Mouse (Mus musculus): ENCODE measurements around the gene Alpl. TPM values are rescaled to one million over a fixed set of nuclear protein-coding genes. Genes with fewer than 3 reads are reported as not detected.

Gene Alpl
- polyA plus RNA-seq, 1 experiment: 158 TPM

DNA sequence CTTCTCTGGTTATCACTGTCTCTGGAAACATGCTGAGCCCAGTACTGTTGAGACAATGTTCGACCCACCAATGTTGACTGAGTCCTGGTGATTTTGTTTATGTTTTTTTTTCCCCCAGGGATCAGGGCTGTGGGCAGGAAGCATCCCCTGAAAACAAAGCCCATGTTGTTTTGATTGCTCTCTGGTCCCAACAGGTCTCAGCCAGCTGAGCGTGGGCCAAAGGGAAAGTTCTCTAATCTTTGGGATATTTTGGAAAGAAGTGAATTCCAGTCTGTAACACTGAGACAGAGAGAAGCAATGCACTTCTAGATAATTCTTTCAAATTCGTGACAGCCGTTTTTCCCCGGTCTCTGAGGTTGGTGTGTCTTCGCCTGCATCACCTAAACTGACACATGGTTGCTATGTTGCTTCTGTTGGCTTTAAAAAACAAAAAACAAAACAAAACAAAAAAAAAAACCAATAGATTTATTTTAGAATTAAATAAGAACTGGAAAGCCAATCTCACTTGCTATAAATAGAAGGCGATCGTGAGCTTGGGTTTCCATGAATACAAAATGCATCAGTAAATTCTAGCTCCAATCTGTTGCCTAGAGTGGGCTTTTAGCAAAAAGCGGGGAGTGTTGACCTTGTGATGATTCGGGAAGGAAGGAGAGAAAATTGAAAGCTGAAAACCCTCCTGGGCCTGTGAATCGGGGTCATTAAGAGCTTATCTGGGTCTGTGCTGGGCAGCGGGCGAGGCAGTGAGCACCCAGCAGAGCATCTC lies 16.9 kb upstream of the Alpl start:
- TF ChIP-seq EP300 (IDR thresholded peaks at IDR 0.05; ENCODE audit: insufficient read depth, low read depth, low read length) (no peak), CTCF (IDR thresholded peaks at IDR 0.05; ENCODE audit: low read depth, low read length) (no peak), POLR2A (IDR thresholded peaks at IDR 0.05; ENCODE audit: insufficient read depth, low read length) (no peak)
- Histone ChIP-seq H3K9ac (ENCODE audit: low read depth, poor library complexity, severe bottlenecking) (no peak overlapping the region), H3K9me3 (replicated peaks; ENCODE audit: control insufficient read depth, insufficient read depth, low read length, poor library complexity, severe bottlenecking) (no peaks in the 10 kb centered on the region), H3K4me3 (ENCODE audit: low read depth, low read length) (no peak overlapping the region), H3K27me3 (ENCODE audit: control insufficient read depth, insufficient read depth, low read length, poor library complexity, severe bottlenecking) (no peaks in the 10 kb centered on the region), H3K36me3 (ENCODE audit: control insufficient read depth, insufficient read depth, low read length, poor library complexity, severe bottlenecking) (no peaks in the 10 kb centered on the region), H3K4me1 (ENCODE audit: control insufficient read depth, insufficient read depth, low read length) (no peaks in the 10 kb centered on the region), H3K27ac (ENCODE audit: insufficient read depth, low read length) (no peak overlapping the region)

DNA sequence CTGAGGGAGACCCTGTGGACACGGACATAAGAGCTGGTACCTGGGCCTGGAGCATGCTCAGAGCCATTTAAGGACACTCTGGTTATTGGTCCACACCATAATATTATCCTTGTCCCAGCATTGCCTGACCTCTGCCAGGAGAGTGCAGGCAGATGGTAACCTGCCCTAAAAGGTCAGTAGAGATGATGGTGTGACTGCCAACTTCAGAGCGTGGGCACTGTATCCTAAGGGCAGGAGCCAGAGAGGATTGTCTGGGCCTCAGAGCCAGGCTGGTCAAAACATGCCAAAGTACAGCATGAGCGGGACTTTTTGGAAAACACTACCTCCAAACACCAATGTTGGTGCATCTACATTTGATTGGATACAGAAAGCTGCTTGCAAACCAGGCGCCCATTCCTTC lies 13.8 kb upstream of the Alpl start:
- H3K27me3 ChIP-seq (ENCODE audit: control insufficient read depth, insufficient read depth, low read length, poor library complexity, severe bottlenecking): no peaks in the 10 kb centered on the region
- H3K9me3 ChIP-seq (replicated peaks; ENCODE audit: control insufficient read depth, insufficient read depth, low read length, poor library complexity, severe bottlenecking): no peaks in the 10 kb centered on the region
- H3K9ac ChIP-seq (ENCODE audit: low read depth, poor library complexity, severe bottlenecking): no peak overlapping the region
- H3K4me1 ChIP-seq (ENCODE audit: control insufficient read depth, insufficient read depth, low read length): no peaks in the 10 kb centered on the region
- H3K36me3 ChIP-seq (ENCODE audit: control insufficient read depth, insufficient read depth, low read length, poor library complexity, severe bottlenecking): no peaks in the 10 kb centered on the region
- H3K4me3 ChIP-seq (ENCODE audit: low read depth, low read length): no peak overlapping the region
- TF ChIP-seq POLR2A (IDR thresholded peaks at IDR 0.05; ENCODE audit: insufficient read depth, low read length) (no peak), EP300 (IDR thresholded peaks at IDR 0.05; ENCODE audit: insufficient read depth, low read depth, low read length) (no peak), CTCF (IDR thresholded peaks at IDR 0.05; ENCODE audit: low read depth, low read length) (no peak)
- H3K27ac ChIP-seq (ENCODE audit: insufficient read depth, low read length): no peak overlapping the region

GRCm38 (mm10) chr4:137807301-137807851 lies 11.2 kb upstream of the Alpl start:
- H3K27me3 ChIP-seq (ENCODE audit: control insufficient read depth, insufficient read depth, low read length, poor library complexity, severe bottlenecking): no peaks in the 10 kb centered on the region
- H3K4me1 ChIP-seq (ENCODE audit: control insufficient read depth, insufficient read depth, low read length): no peaks in the 10 kb centered on the region
- H3K4me3 ChIP-seq (ENCODE audit: low read depth, low read length): no peak overlapping the region
- H3K9me3 ChIP-seq (replicated peaks; ENCODE audit: control insufficient read depth, insufficient read depth, low read length, poor library complexity, severe bottlenecking): no peaks in the 10 kb centered on the region
- no peak overlapping the region for H3K27ac ChIP-seq (ENCODE audit: insufficient read depth, low read length)
- no peak overlapping the region for H3K9ac ChIP-seq (ENCODE audit: low read depth, poor library complexity, severe bottlenecking)
- TF ChIP-seq CTCF (IDR thresholded peaks at IDR 0.05; ENCODE audit: low read depth, low read length) (no peak), POLR2A (IDR thresholded peaks at IDR 0.05; ENCODE audit: insufficient read depth, low read length) (no peak), EP300 (IDR thresholded peaks at IDR 0.05; ENCODE audit: insufficient read depth, low read depth, low read length) (no peak)
- no peaks in the 10 kb centered on the region for H3K36me3 ChIP-seq (ENCODE audit: control insufficient read depth, insufficient read depth, low read length, poor library complexity, severe bottlenecking)

- Histone ChIP-seq H3K27me3 (ENCODE audit: control insufficient read depth, insufficient read depth, low read length, poor library complexity, severe bottlenecking) (no peaks in the 10 kb centered on the region), H3K27ac (ENCODE audit: insufficient read depth, low read length) (peak overlapping the region; percentile 90), H3K4me1 (ENCODE audit: control insufficient read depth, insufficient read depth, low read length) (peaks cover 3% of the 10 kb centered on the region), H3K36me3 (ENCODE audit: control insufficient read depth, insufficient read depth, low read length, poor library complexity, severe bottlenecking) (no peaks in the 10 kb centered on the region), H3K9ac (ENCODE audit: low read depth, poor library complexity, severe bottlenecking) (no peak overlapping the region), H3K4me3 (ENCODE audit: low read depth, low read length) (peak overlapping the region; percentile 41), H3K9me3 (replicated peaks; ENCODE audit: control insufficient read depth, insufficient read depth, low read length, poor library complexity, severe bottlenecking) (no peaks in the 10 kb centered on the region)
- TF ChIP-seq POLR2A (IDR thresholded peaks at IDR 0.05; ENCODE audit: insufficient read depth, low read length): no peak
- peak; percentile 91 for TF ChIP-seq EP300 (IDR thresholded peaks at IDR 0.05; ENCODE audit: insufficient read depth, low read depth, low read length)
Measured at GRCm38 (mm10) chr4:137801196-137801595, 5.0 kb upstream of the Alpl start.

GRCm38 (mm10) chr4:137800324-137800723 lies 4.1 kb upstream of the Alpl start:
- Histone ChIP-seq H3K27me3 (ENCODE audit: control insufficient read depth, insufficient read depth, low read length, poor library complexity, severe bottlenecking) (no peaks in the 10 kb centered on the region), H3K9me3 (replicated peaks; ENCODE audit: control insufficient read depth, insufficient read depth, low read length, poor library complexity, severe bottlenecking) (no peaks in the 10 kb centered on the region), H3K36me3 (ENCODE audit: control insufficient read depth, insufficient read depth, low read length, poor library complexity, severe bottlenecking) (no peaks in the 10 kb centered on the region), H3K4me3 (ENCODE audit: low read depth, low read length) (peak overlapping the region; percentile 1; the same call in 1 of the 2 replicates), H3K9ac (ENCODE audit: low read depth, poor library complexity, severe bottlenecking) (0 out of 2 replicates have a peak overlapping the region, but pooled peaks have one; percentile 2), H3K27ac (ENCODE audit: insufficient read depth, low read length) (peak overlapping the region; percentile 24), H3K4me1 (ENCODE audit: control insufficient read depth, insufficient read depth, low read length) (peaks cover 3% of the 10 kb centered on the region)
- no peak for TF ChIP-seq CTCF (IDR thresholded peaks at IDR 0.05; ENCODE audit: low read depth, low read length)
- TF ChIP-seq EP300 (IDR thresholded peaks at IDR 0.05; ENCODE audit: insufficient read depth, low read depth, low read length): peak; percentile 61

GRCm38 (mm10) chr4:137797038-137797437 lies 854 bp upstream of the Alpl start:
- peak overlapping the region; percentile 20; the same call in 1 of the 2 replicates for H3K9ac ChIP-seq (ENCODE audit: low read depth, poor library complexity, severe bottlenecking)
- H3K9me3 ChIP-seq (replicated peaks; ENCODE audit: control insufficient read depth, insufficient read depth, low read length, poor library complexity, severe bottlenecking): no peaks in the 10 kb centered on the region
- no peak overlapping the region for H3K27ac ChIP-seq (ENCODE audit: insufficient read depth, low read length)
- peaks cover 6% of the 10 kb centered on the region for H3K4me1 ChIP-seq (ENCODE audit: control insufficient read depth, insufficient read depth, low read length)
- no peaks in the 10 kb centered on the region for H3K27me3 ChIP-seq (ENCODE audit: control insufficient read depth, insufficient read depth, low read length, poor library complexity, severe bottlenecking)
- TF ChIP-seq EP300 (IDR thresholded peaks at IDR 0.05; ENCODE audit: insufficient read depth, low read depth, low read length) (no peak), CTCF (IDR thresholded peaks at IDR 0.05; ENCODE audit: low read depth, low read length) (no peak), POLR2A (IDR thresholded peaks at IDR 0.05; ENCODE audit: insufficient read depth, low read length) (no peak)
- H3K4me3 ChIP-seq (ENCODE audit: low read depth, low read length): no peak overlapping the region
- no peaks in the 10 kb centered on the region for H3K36me3 ChIP-seq (ENCODE audit: control insufficient read depth, insufficient read depth, low read length, poor library complexity, severe bottlenecking)

All from ES-Bruce4 (cell line).